In genomic region chr2:102063906-102064505, GRCm38 (mm10) we compare ENCODE assay signal across 15 mouse cellular contexts.
A peak's percentile ranks its signal among the peaks of the same experiment; 100 is the strongest.
DNase-seq lines count a peak whose midpoint lies in the region.
"Had no signal": no experiment of that assay in that cellular context is flagged by ENCODE, and none has a peak within 500 bp of the region (broad histone marks: within the 10 kb centered on the region; RNA-seq: fewer than 3 reads in every experiment).

No protein-coding gene starts in this region.

- DNase-seq in cerebellum, adult 11-12 months, result peak; percentile 26
- no peak for DNase-seq in cerebellum, postnatal 36 days
- DNase-seq in spleen, postnatal 36 days (ENCODE audit: low spot score in 2 of 2), result peak; percentile 35 to 56
- DNase-seq in spleen, postnatal 10 days (ENCODE audit: low spot score in 2 of 2), result no peak
- peak; percentile 12 for DNase-seq in kidney, postnatal 14 days
- DNase-seq in gastrocnemius, adult 18-20 months (ENCODE audit: low spot score), result no peak
- no peak for DNase-seq in testis, postnatal 14 days (ENCODE audit: low spot score)
- DNase-seq in right cerebral cortex, postnatal 36 days (ENCODE audit: low spot score in 2 of 2), result no peak
- DNase-seq: adrenal gland, postnatal 10 days; heart, adult 2 months; heart, postnatal 4 days; lung, postnatal 4 days; right cerebral cortex, adult 18-20 months; right cerebral cortex, postnatal 4 days; thymus, postnatal 25 days had no signal

Comparison
In these comparisons a context has a peak if more than half of its experiments do, and no peak if none do; other contexts are left out.
1. DNase-seq: peak in cerebellum, adult 11-12 months (single experiment), spleen, postnatal 36 days (2 of 2) and kidney, postnatal 14 days (single experiment); none in cerebellum, postnatal 36 days (0 of 2), spleen, postnatal 10 days (0 of 2), gastrocnemius, adult 18-20 months (single experiment), testis, postnatal 14 days (single experiment) and right cerebral cortex, postnatal 36 days (0 of 2).